Mouse (Mus musculus) lung, adult 2 months (tissue): ENCODE measurements around the gene Hdac9. TPM values are rescaled to one million over a fixed set of nuclear protein-coding genes. Genes with fewer than 3 reads are reported as not detected.

Experiments
- DNase-seq: peaks from one replicate; pipeline ENCODE4 v3.0.0; 2022
- H3K4me1 ChIP-seq: fragments of 200-500 bp; 2 replicates; pipeline ENCODE4 v1.6.1; 2011; ENCODE audit warnings: low read length; ENCODE audit not compliant: control insufficient read depth, insufficient read depth
- H3K4me3 ChIP-seq: fragments of 200-500 bp; replicated peaks from 2 replicates; pipeline ENCODE3; 2011; ENCODE audit warnings: low read depth, mild to moderate bottlenecking, control low read depth, low read length; ENCODE audit errors: extremely low read depth
- CTCF ChIP-seq: fragments of 200-500 bp; IDR thresholded peaks from 2 replicates; pipeline ENCODE4 v1.5.1; 2011; ENCODE audit warnings: mild to moderate bottlenecking, low read length, control low read depth; ENCODE audit not compliant: insufficient read depth
- POLR2A ChIP-seq: fragments of 200-500 bp; IDR thresholded peaks from 2 replicates; pipeline ENCODE4 v1.6.1; 2011; ENCODE audit warnings: low read depth, mild to moderate bottlenecking, control low read depth, low read length, borderline replicate concordance; ENCODE audit errors: extremely low read depth
- WGBS: fragments of 180-500 bp; shearing (Covaris S2); methylation state at CpG from one replicate; pipeline ENCODE4 v1.1.7; 2018; 5-methylcytosine and 5-hydroxymethylcytosine counted together
- polyA plus RNA-seq: library from polyadenylated mRNA; depleted of rRNA; stranded (reverse); fragments of >200 nt; gene quantifications from 2 replicates; pipeline ENCODE4 v1.2.3, GENCODE M21; 2012

Hdac9 gene
- polyA plus RNA-seq, 1 experiment = 4.8 TPM

DNA sequence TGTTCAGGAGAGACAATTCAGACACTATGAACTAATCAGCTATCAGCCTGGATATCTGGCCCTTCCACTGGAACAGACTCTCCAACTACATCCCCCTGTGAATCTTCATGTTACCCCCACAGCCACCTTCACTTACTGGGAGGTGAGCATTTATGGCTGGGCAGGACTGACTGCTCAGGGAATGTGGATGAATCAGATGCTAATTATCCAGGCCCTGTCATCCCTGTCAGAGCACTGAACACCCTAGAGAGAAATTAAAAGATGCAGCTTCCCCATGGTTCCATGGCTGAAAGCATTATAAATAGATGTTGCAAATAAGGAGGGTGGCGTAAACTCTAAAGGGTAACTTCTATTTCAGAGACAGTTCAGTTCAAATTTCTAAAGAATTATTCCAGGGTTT, 345.8 kb downstream of the Hdac9 start:
- Histone ChIP-seq H3K4me3 (no peak overlapping the region), H3K4me1 (no peaks in the 10 kb centered on the region)
- WGBS = 96% methylated on average over 1 of the region's 1 CpGs
- TF ChIP-seq POLR2A (no peak), CTCF (no peak)
- DNase-seq = no peak

DNA sequence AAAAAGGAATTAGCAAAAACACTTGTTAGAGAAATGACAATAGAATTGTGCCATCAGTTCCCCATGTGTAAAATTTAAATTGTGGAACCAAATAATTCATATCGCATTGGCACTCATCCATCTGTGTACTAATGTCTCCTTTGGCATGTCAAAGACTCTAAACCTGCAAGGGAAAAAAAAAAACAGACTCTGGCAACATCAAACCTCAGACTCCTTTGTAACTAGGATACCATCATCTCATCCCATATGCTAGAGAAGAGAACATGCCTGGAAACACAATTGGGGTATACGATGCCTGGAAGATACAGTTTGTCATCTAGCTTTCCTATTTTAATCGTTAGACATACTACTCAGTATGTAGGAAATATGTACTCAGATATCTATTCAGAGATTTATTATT, 347.4 kb downstream of the Hdac9 start:
- H3K4me3 ChIP-seq = no peak overlapping the region
- WGBS = 91% methylated on average over 3 of the region's 3 CpGs
- DNase-seq = no peak

GRCm38 (mm10) chr12:34569052-34569451, 347.8 kb downstream of the Hdac9 start:
- Histone ChIP-seq H3K4me1 (no peaks in the 10 kb centered on the region), H3K4me3 (no peak overlapping the region)
- WGBS = 64% methylated on average over 3 of the region's 3 CpGs
- DNase-seq = no peak
- TF ChIP-seq CTCF (no peak), POLR2A (no peak)

More for the DNA sequence above, 347.4 kb downstream of the Hdac9 start:
- no peaks in the 10 kb centered on the region for H3K4me1 ChIP-seq
- no peak for TF ChIP-seq POLR2A
- TF ChIP-seq CTCF = no peak

GRCm38 (mm10) chr12:34562331-34562730, 354.6 kb downstream of the Hdac9 start:
- no peak for DNase-seq
- TF ChIP-seq POLR2A = no peak
- no peak for TF ChIP-seq CTCF
- Histone ChIP-seq H3K4me3 (no peak overlapping the region), H3K4me1 (no peaks in the 10 kb centered on the region)
- WGBS = 65% methylated on average over 2 of the region's 2 CpGs

DNA sequence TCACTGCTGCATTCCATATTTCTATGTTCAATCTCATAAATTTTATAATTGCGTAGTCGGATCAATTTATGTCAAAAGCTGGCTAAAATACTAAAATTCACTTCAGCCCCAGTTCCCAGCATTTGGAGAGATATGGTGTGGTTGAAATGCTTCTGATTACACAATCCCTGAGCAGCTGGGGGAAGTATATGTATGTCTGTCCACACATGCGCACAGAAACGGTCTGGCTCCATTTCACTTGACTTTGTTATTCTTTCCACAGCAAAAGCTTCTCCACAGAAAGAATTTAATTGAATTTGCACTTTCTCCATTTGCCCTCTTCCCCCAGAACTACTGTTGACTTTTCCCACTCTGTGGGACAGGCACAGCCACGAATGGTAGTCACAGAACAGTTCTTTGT, 357.9 kb downstream of the Hdac9 start:
- H3K4me3 ChIP-seq = no peak overlapping the region
- no peaks in the 10 kb centered on the region for H3K4me1 ChIP-seq
- no peak for DNase-seq
- 57% methylated on average over 5 of the region's 5 CpGs for WGBS
- TF ChIP-seq CTCF (no peak), POLR2A (no peak)

DNA sequence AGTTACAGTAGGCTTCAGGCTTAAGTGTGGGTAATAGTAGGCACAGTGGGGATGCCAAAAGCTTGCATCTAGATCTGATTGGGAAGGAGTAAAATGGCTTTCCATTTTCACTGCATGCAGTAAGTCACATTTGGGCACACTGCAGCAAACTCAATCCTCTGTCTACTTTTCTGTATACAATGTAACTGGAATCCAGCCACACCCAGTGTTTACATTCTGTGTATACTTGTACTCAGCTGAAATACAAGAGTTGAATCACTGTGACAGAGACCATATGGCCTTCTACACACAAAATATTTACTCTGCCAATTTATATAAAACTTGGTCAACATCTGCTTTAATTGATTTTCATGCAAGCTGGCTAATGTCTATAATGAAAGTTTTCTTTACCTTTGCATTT, 362.1 kb downstream of the Hdac9 start:
- H3K4me1 ChIP-seq = no peaks in the 10 kb centered on the region
- no peak for TF ChIP-seq POLR2A
- no peak for TF ChIP-seq CTCF
- no peak for DNase-seq
- no peak overlapping the region for H3K4me3 ChIP-seq

- WGBS = 57% methylated on average over 9 of the region's 9 CpGs
- no peak for DNase-seq
- TF ChIP-seq CTCF (no peak), POLR2A (no peak)
- Histone ChIP-seq H3K4me3 (no peak overlapping the region), H3K4me1 (no peaks in the 10 kb centered on the region)
These were observed 366.6 kb downstream of the Hdac9 start for GRCm38 (mm10) chr12:34550268-34550667.

- 33% methylated on average over 3 of the region's 3 CpGs for WGBS
- no peak for TF ChIP-seq POLR2A
- TF ChIP-seq CTCF = no peak
- H3K4me3 ChIP-seq = no peak overlapping the region
- no peak for DNase-seq
- H3K4me1 ChIP-seq = peaks cover 7% of the 10 kb centered on the region
These were observed 387.7 kb downstream of the Hdac9 start for GRCm38 (mm10) chr12:34529165-34529545.

DNA sequence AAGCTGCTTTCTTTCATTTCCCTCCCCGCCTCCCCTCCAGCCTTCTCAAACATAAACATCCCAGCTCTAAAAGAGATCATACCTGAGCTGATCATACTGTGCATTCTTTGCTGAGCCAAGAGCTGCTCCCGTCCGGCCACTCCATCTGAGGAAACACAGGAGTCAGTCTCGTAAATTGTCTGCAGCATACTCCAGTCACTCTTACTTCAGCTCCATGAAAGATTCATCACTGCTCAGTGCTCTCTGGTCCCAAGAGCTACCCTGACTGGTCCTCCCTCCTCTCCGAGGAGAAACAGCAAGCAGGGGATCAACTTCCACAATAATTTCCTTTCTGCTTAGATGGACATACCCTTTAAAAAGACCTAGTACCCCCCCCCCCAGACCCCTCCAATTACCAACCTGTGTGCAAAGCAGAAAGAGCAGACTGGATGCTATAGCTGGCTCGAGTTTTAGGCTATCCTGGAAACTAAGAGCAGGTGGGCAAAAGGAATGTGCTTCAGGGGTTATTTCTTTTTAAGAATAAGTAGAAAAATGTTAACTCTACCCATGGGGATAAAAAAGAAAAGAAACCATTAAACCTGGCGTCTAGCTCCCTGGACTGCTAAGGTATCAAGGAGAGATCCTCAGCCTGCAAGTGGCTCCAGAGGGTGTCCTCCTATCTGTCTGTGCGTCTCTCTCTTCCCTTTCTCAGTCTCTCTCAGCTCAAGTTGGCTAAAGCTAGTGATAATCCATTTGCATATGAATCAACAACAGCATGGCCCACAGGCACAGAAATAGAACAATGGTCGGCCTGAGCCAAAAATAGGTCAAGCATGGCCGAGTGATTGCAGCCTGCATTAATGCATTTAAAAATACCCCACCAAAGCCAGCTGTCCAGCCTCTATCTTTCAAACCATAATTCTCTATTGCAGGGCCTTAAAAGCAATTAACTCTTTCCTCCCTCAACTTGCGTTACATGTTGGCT, 388.4 kb downstream of the Hdac9 start:
- TF ChIP-seq POLR2A = no peak
- TF ChIP-seq CTCF = no peak
- no peak for DNase-seq
- H3K4me1 ChIP-seq = peaks cover 7% of the 10 kb centered on the region
- WGBS = 21% methylated on average over 11 of the region's 11 CpGs
- H3K4me3 ChIP-seq = no peak overlapping the region

GRCm38 (mm10) chr12:34527761-34528160, 389.1 kb downstream of the Hdac9 start:
- Histone ChIP-seq H3K4me3 (no peak overlapping the region), H3K4me1 (peaks cover 7% of the 10 kb centered on the region)
- WGBS = 47% methylated on average over 4 of the region's 4 CpGs
- no peak for DNase-seq
- TF ChIP-seq POLR2A (no peak), CTCF (no peak)

DNA sequence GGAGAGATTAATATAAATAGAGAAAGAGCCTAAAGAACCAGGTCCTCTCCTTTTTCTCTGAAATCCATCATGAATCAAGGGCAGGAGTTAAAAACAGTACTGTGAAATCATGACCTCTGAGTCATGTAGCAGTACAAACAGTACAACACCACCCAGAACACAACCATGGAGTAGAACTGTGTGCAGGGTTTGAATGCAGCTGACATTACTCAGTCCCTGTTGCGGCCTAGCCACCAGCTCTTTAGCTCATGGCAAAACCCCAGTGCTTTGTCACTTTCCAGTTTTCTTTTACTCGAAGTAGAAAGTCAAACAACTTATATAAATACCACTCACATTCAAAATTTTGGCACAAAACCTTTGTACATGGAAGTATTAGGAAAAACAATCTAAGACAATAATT, 395.4 kb downstream of the Hdac9 start:
- Histone ChIP-seq H3K4me3 (no peak overlapping the region), H3K4me1 (no peaks in the 10 kb centered on the region; the same call in 1 of the 2 replicates)
- TF ChIP-seq POLR2A (no peak), CTCF (no peak)
- no peak for DNase-seq
- WGBS = 66% methylated on average over 2 of the region's 2 CpGs
